Mouse (Mus musculus) ES-Bruce4 (cell line): ENCODE results near the gene Rnasel.

ENCODE experiments used
- EP300 ChIP-seq: IDR thresholded peaks from 2 replicates; pipeline ENCODE4 v1.6.1; 2011; ENCODE audit warnings: low read depth, low read length; ENCODE audit not compliant: insufficient read depth
- POLR2A ChIP-seq: IDR thresholded peaks from one replicate; pipeline ENCODE4 v1.8.1; 2011; ENCODE audit warnings: low read length; ENCODE audit not compliant: insufficient read depth

- TF ChIP-seq POLR2A (no peak), EP300 (no peak)
These were observed 48.7 kb upstream of the Rnasel start for GRCm38 (mm10) chr1:153700448-153701063.
